Mouse (Mus musculus) left cerebral cortex, adult 2 months (tissue): ENCODE data around the gene Sf3b2. TPM values are rescaled to one million over a fixed set of nuclear protein-coding genes. Genes with fewer than 3 reads are reported as not detected.

Source experiments
- DNase-seq, 2 experiments: peaks; one replicate each; pipeline ENCODE4 v3.0.0; 2021 to 2022; ENCODE audit warnings: low spot score in 2 of 2, mixed read lengths in 1 of 2; ENCODE audit errors: extremely low spot score in 1 of 2
- H3K27ac ChIP-seq: fragments of 200-600 bp; 2 replicates; pipeline ENCODE4 v1.8.1; 2022
- H3K4me3 ChIP-seq: fragments of 200-600 bp; 2 replicates; pipeline ENCODE4 v1.8.1; 2022
- CTCF ChIP-seq: fragments of 200-600 bp; IDR thresholded peaks from 2 replicates; pipeline ENCODE4 v1.8.1; 2022; ENCODE audit warnings: antibody characterized with exemption, mild to moderate bottlenecking, moderate library complexity
- intact Hi-C: fragments of 180-260 bp; cut with DNase I; formaldehyde crosslinking; loops from one replicate; pipeline ENCODE4 v1.15.1; 2025
- total RNA-seq, 2 experiments: library from RNA; stranded (reverse); gene quantifications; 2 replicates each; pipeline ENCODE4 v1.2.3; 2021

Gene Sf3b2
- total RNA-seq, 2 experiments from 2014 or later: 194 to 201 TPM

- no peak overlapping the region for H3K27ac ChIP-seq
- no peak for TF ChIP-seq CTCF
- no peak for DNase-seq
- no peak overlapping the region for H3K4me3 ChIP-seq
- intact Hi-C loops: no loop called here
Measured at GRCm38 (mm10) chr19:5224077-5224476, 71.2 kb downstream of the Sf3b2 start.

Other genes starting within 250 kb of the Sf3b2 start
- gene Rin1, start 245.0 kb downstream of the Sf3b2 start, total RNA-seq: 10 to 100 TPM; 94.6 to 95.9 TPM
- gene Cd248, start 227.4 kb downstream of the Sf3b2 start, total RNA-seq: 1 to 10 TPM; 4.3 to 5.4 TPM
- 100 to 1,000 TPM; 154 to 156 TPM for gene Tmem151a, start 209.9 kb downstream of the Sf3b2 start, total RNA-seq
- 10 to 100 TPM; 23.4 to 25.7 TPM for gene Yif1a, start 206.9 kb downstream of the Sf3b2 start, total RNA-seq
- 100 to 1,000 TPM; 214 to 247 TPM for gene Cnih2, start 196.9 kb downstream of the Sf3b2 start, total RNA-seq
- gene Rab1b, start 188.4 kb downstream of the Sf3b2 start, total RNA-seq: 100 to 1,000 TPM; 144 to 157 TPM
- 100 to 1,000 TPM; 279 to 291 TPM for gene Klc2, start 176.9 kb downstream of the Sf3b2 start, total RNA-seq
- 10 to 100 TPM; 57.5 to 61.2 TPM for gene Pacs1, start 22.3 kb downstream of the Sf3b2 start, total RNA-seq
- 10 to 100 TPM; 78.0 to 80.9 TPM for gene Gal3st3, start 2.9 kb upstream of the Sf3b2 start, total RNA-seq
- gene Catsper1, start 40.3 kb upstream of the Sf3b2 start, total RNA-seq: not detected
- gene Cst6, start 54.1 kb upstream of the Sf3b2 start, total RNA-seq: 10 to 100 TPM; 25.7 to 27.4 TPM
- gene Eif1ad, start 71.3 kb upstream of the Sf3b2 start, total RNA-seq: 10 to 100 TPM; 23.4 to 25.5 TPM
- 10 to 100 TPM; 75.5 to 82.2 TPM for gene Banf1, start 71.7 kb upstream of the Sf3b2 start, total RNA-seq
- 100 to 1,000 TPM in 1 of 2 experiments, 10 to 100 TPM in 1; 94.2 to 100 TPM for gene Sart1, start 93.2 kb upstream of the Sf3b2 start, total RNA-seq
- not detected for gene Tsga10ip, start 107.1 kb upstream of the Sf3b2 start, total RNA-seq
- gene Drap1, start 129.5 kb upstream of the Sf3b2 start, total RNA-seq: 100 to 1,000 TPM; 248 to 267 TPM
- gene AI837181, start 129.7 kb upstream of the Sf3b2 start, total RNA-seq: 10 to 100 TPM; 68.0 to 74.1 TPM
- gene Fosl1, start 152.1 kb upstream of the Sf3b2 start, total RNA-seq: under 1 TPM in 1 of 2 experiments, not detected in 1; 0.65 TPM
- 10 to 100 TPM; 29.5 to 30.6 TPM for gene Ccdc85b, start 162.4 kb upstream of the Sf3b2 start, total RNA-seq
- 10 to 100 TPM; 88.9 to 92.1 TPM for gene Fibp, start 165.2 kb upstream of the Sf3b2 start, total RNA-seq
- gene Ctsw, start 173.1 kb upstream of the Sf3b2 start, total RNA-seq: under 1 TPM; 0.36 to 0.47 TPM
- 10 to 100 TPM; 16.8 to 17.2 TPM for gene Efemp2, start 178.5 kb upstream of the Sf3b2 start, total RNA-seq
- gene Mus81, start 192.9 kb upstream of the Sf3b2 start, total RNA-seq: 10 to 100 TPM; 33.3 to 33.4 TPM
- 1,000 to 10,000 TPM; 1,296 to 1,301 TPM for gene Cfl1, start 195.0 kb upstream of the Sf3b2 start, total RNA-seq
- gene 1700020D05Rik, start 208.3 kb upstream of the Sf3b2 start, total RNA-seq: 1 to 10 TPM; 8.0 to 9.2 TPM
- gene Snx32, start 215.1 kb upstream of the Sf3b2 start, total RNA-seq: 10 to 100 TPM; 81.5 to 89.0 TPM